Mouse (Mus musculus) testis, adult 2 months (tissue): ENCODE data around the gene Grasp. TPM values are rescaled to one million over a fixed set of nuclear protein-coding genes. Genes with fewer than 3 reads are reported as not detected.

Source experiments
- H3K27ac ChIP-seq: fragments of 200-500 bp; 2 replicates; pipeline ENCODE4 v1.5.1; 2012; ENCODE audit warnings: low read depth, low read length; ENCODE audit not compliant: control insufficient read depth, insufficient read depth
- H3K27me3 ChIP-seq: fragments of 200-500 bp; 2 replicates; pipeline ENCODE4 v1.6.1; 2012; ENCODE audit warnings: mild to moderate bottlenecking, low read length, moderate library complexity; ENCODE audit not compliant: control insufficient read depth, insufficient read depth
- H3K36me3 ChIP-seq: fragments of 200-500 bp; 2 replicates; pipeline ENCODE4 v1.6.1; 2012; ENCODE audit warnings: mild to moderate bottlenecking, low read length; ENCODE audit not compliant: control insufficient read depth, insufficient read depth
- H3K4me1 ChIP-seq: fragments of 200-500 bp; 2 replicates; pipeline ENCODE4 v1.6.1; 2012; ENCODE audit warnings: low read length; ENCODE audit not compliant: control insufficient read depth, insufficient read depth
- H3K4me3 ChIP-seq: fragments of 200-500 bp; 2 replicates; pipeline ENCODE4 v1.5.1; 2012; ENCODE audit warnings: low read depth, mild to moderate bottlenecking, low read length, moderate library complexity, mixed read lengths; ENCODE audit not compliant: control insufficient read depth
- CTCF ChIP-seq: fragments of 200-500 bp; IDR thresholded peaks from 2 replicates; pipeline ENCODE4 v1.5.1; 2012; ENCODE audit warnings: low read depth, mild to moderate bottlenecking, inconsistent platforms, low read length, moderate library complexity; ENCODE audit not compliant: control insufficient read depth, insufficient read depth, insufficient replicate concordance
- POLR2A ChIP-seq: fragments of 200-500 bp; IDR thresholded peaks from 2 replicates; pipeline ENCODE4 v1.6.1; 2012; ENCODE audit warnings: low read depth, mild to moderate bottlenecking, inconsistent platforms, low read length, moderate library complexity; ENCODE audit not compliant: control insufficient read depth
- polyA plus RNA-seq: library from polyadenylated mRNA; depleted of rRNA; stranded (reverse); fragments of >200 nt; gene quantifications from 2 replicates; pipeline ENCODE4 v1.2.3, GENCODE M21; 2012; rRNA removed

The Grasp gene
- polyA plus RNA-seq, 1 experiment = 1.8 TPM

DNA sequence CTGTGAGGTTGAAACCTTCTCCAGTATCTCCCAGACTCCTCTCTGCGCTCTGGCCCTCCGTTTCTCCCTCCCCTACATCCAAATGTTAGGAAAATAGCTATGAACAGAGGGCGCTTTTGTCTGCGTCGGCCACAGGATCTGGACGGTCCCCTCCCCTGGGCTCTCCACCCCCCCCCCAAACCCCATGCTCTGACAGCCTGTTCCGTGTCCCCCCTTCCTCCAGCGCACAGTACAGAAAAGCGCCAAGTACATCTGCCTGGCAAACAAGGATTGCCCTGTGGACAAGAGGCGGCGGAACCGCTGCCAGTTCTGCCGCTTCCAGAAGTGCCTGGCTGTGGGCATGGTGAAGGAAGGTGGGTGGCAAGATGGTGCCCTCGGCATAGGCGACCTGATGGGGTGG lies 47.5 kb downstream of the Grasp start:
- no peak overlapping the region for H3K4me3 ChIP-seq

DNA sequence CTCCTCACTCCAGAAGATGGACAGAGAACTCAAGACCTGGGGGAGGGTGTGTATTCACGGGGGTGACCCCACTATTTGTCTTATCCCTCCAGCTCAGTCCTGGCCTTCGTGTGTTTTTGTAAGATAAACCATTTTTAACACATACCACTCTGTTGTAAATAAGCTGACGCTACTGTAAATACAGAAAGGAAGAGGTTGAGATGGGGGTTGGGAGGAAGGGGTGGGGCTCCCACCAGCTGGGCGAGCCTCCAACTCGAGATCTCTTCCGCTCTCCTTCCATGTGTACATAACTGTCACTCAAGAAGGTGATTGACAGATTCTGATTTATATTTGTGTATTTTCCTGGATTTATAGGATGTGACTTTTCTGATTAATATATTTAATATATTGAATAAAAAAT lies 50.4 kb downstream of the Grasp start:
- TF ChIP-seq CTCF (no peak), POLR2A (no peak)
- Histone ChIP-seq H3K4me1 (peaks cover 4% of the 10 kb centered on the region), H3K27ac (no peak overlapping the region), H3K36me3 (no peaks in the 10 kb centered on the region), H3K27me3 (no peaks in the 10 kb centered on the region), H3K4me3 (no peak overlapping the region)

More for the DNA sequence above, 47.5 kb downstream of the Grasp start:
- H3K36me3 ChIP-seq = no peaks in the 10 kb centered on the region
- no peak overlapping the region for H3K27ac ChIP-seq
- H3K27me3 ChIP-seq = no peaks in the 10 kb centered on the region
- peaks cover 14% of the 10 kb centered on the region for H3K4me1 ChIP-seq
- TF ChIP-seq POLR2A (no peak), CTCF (no peak)

DNA sequence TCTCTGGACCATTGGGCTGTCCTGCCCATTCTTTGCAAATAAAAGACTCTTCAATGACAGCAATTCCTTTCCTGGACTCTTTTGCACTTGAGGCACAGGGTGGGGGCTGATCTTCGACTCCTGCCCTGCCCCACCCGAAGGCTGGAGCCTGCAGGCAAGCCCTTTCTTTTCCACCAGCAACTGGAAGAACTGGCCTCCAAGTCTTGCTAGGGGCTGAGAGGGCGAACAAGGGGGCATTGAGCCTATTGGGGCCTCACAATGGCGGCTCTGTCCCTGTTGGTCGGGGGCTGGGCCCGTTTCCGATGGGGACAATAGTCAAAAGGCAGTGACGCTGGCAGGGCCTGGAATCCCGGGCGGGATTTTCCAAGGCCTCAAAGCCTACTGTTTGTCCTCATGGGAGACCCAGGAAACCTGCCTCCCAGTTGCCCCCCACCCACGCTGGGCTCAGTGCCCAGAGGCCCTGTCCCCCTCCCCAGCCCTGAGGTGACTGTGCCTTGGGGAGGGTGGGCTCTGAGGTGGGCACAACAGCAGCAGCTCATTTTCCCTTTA lies 53.4 kb downstream of the Grasp start:
- no peak overlapping the region for H3K27ac ChIP-seq

DNA sequence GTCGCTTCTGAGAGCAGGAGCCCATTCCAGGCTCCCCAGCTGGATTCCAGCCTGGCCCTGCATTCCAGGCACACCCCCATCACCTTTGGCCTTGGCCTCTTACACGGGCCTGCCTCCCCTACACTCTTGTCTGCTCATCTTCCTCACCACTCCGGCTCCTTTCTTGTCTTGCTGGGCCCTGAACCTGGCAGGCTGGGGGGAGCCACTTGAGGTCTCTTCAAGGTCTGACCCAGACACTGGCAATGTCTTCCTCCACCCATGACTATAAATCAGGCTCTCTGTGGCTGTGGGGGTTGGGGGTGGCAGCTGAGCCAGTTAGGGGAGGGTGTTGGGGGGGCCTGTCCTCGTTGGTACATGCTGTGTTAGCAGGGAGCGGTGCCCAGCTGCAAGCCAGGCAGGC lies 54.6 kb downstream of the Grasp start:
- Histone ChIP-seq H3K27me3 (no peaks in the 10 kb centered on the region), H3K4me1 (peaks cover 4% of the 10 kb centered on the region), H3K4me3 (no peak overlapping the region), H3K36me3 (no peaks in the 10 kb centered on the region), H3K27ac (no peak overlapping the region)
- TF ChIP-seq CTCF (no peak), POLR2A (no peak)

More for the DNA sequence above, 53.4 kb downstream of the Grasp start:
- Histone ChIP-seq H3K4me3 (no peak overlapping the region), H3K36me3 (no peaks in the 10 kb centered on the region), H3K27me3 (no peaks in the 10 kb centered on the region), H3K4me1 (peaks cover 4% of the 10 kb centered on the region; the same call in 1 of the 2 replicates)
- TF ChIP-seq POLR2A (no peak), CTCF (no peak)

DNA sequence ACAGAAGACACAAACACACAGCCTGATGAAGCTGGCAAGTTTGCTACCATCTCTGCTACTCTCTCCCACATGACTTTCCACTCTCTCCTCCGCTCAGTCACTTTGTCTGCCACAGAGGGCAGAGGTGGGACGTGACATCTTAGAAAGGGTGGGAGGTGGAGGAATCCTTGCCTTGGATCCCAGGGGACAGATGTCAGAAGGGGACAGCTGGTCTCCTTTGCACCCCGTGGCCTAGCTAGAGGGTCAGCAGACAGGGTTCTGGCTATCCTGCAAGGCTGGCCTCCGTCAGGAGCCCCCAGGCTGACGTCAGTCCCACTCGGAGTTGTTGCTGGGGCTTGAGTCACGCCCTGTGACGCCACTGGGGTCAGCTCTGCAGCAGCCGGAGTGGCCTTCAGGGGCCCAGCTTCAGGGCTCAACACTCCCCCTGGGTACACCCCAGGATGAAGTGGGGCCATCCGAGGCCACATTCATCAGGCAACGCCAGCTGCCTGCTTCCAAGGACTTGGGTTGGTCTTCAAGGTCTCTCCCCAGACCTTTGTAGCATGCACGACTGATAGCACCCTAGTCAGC lies 55.5 kb downstream of the Grasp start:
- Histone ChIP-seq H3K36me3 (no peaks in the 10 kb centered on the region), H3K4me3 (no peak overlapping the region), H3K27ac (peak overlapping the region; percentile 15; the same call in 1 of the 2 replicates), H3K27me3 (no peaks in the 10 kb centered on the region), H3K4me1 (peaks cover 5% of the 10 kb centered on the region)
- TF ChIP-seq CTCF (no peak), POLR2A (no peak)

Other genes with a start within 250 kb of the Grasp start
- gene Gm47841, start 176.8 kb upstream of the Grasp start, polyA plus RNA-seq = 79.8 and 97.0 TPM in 2 replicates
- 0.44 and 0.46 TPM in 2 replicates for gene Fignl2, start 145.6 kb upstream of the Grasp start, polyA plus RNA-seq
- not detected in 2 replicates for gene Ankrd33, start 108.4 kb upstream of the Grasp start, polyA plus RNA-seq
- 3.5 and 4.8 TPM in 2 replicates for gene Acvrl1, start 95.7 kb upstream of the Grasp start, polyA plus RNA-seq
- gene Acvr1b, start 50.1 kb upstream of the Grasp start, polyA plus RNA-seq = 15.2 and 16.7 TPM in 2 replicates
- gene Nr4a1, start 30.1 kb downstream of the Grasp start, polyA plus RNA-seq = 51.4 TPM in 2 replicates
- 16.4 and 17.5 TPM in 2 replicates for gene Atg101, start 60.1 kb downstream of the Grasp start, polyA plus RNA-seq
- gene 6030408B16Rik, start 69.0 kb downstream of the Grasp start, polyA plus RNA-seq = 8.5 and 10.4 TPM in 2 replicates
- gene Krt80, start 146.0 kb downstream of the Grasp start, polyA plus RNA-seq = 0.32 and 0.42 TPM in 2 replicates
- gene Krt7, start 186.9 kb downstream of the Grasp start, polyA plus RNA-seq = 0.33 and 0.72 TPM in 2 replicates
- not detected in 2 replicates for gene Krt87, start 214.6 kb downstream of the Grasp start, polyA plus RNA-seq
- 189 and 195 TPM in 2 replicates for gene Krt88, start 223.6 kb downstream of the Grasp start, polyA plus RNA-seq
- not detected in 2 replicates for gene Krt81, start 239.6 kb downstream of the Grasp start, polyA plus RNA-seq
- 0.12 and 0.29 TPM in 2 replicates for gene Krt86, start 249.3 kb downstream of the Grasp start, polyA plus RNA-seq